Mouse (Mus musculus) left cerebral cortex, adult 9 months (tissue): ENCODE data around the gene Exd1.
A peak's percentile ranks its signal among the peaks of the same experiment; 100 is the strongest.
"Not testable (repeated sequence)": the region's sequence is repeated elsewhere in the genome, so short reads cannot be mapped to it uniquely, and the experiment has no call there.

ENCODE experiments used
- DNase-seq, 2 experiments: peaks; one replicate each; pipeline ENCODE4 v3.0.0; 2022; ENCODE audit warnings: low spot score in 2 of 2

Exd1 gene

GRCm38 (mm10) chr2:119542106-119542505, 5.3 kb downstream of the Exd1 start:
- peak in 1 of 2 experiments; percentile 56 for DNase-seq

- DNase-seq: no peak
Measured at GRCm38 (mm10) chr2:119538802-119539201, 8.6 kb downstream of the Exd1 start.

- DNase-seq: no peak
Measured at GRCm38 (mm10) chr2:119525422-119525821, 22.0 kb downstream of the Exd1 start.

GRCm38 (mm10) chr2:119523836-119524235, 23.6 kb downstream of the Exd1 start:
- DNase-seq: no peak

GRCm38 (mm10) chr2:119520550-119520949, 26.9 kb downstream of the Exd1 start:
- peak in 1 of 2 experiments; percentile 11 for DNase-seq

- no peak for DNase-seq
Measured at GRCm38 (mm10) chr2:119516811-119517210, 30.6 kb downstream of the Exd1 start.

- DNase-seq: no peak
Measured at GRCm38 (mm10) chr2:119514026-119514522, 33.4 kb downstream of the Exd1 start.

GRCm38 (mm10) chr2:119512292-119512691, 35.1 kb downstream of the Exd1 start:
- DNase-seq: no peak

GRCm38 (mm10) chr2:119510856-119511255, 36.6 kb downstream of the Exd1 start:
- DNase-seq: no peak

GRCm38 (mm10) chr2:119508518-119508917, 38.9 kb downstream of the Exd1 start:
- not testable (repeated sequence) for DNase-seq

- DNase-seq: no peak
Measured at GRCm38 (mm10) chr2:119507108-119507507, 40.3 kb downstream of the Exd1 start.

GRCm38 (mm10) chr2:119500965-119501652, 46.3 kb downstream of the Exd1 start:
- DNase-seq: no peak

- DNase-seq: no peak
Measured at GRCm38 (mm10) chr2:119498859-119499258, 48.6 kb downstream of the Exd1 start.

GRCm38 (mm10) chr2:119496082-119496481, 51.3 kb downstream of the Exd1 start:
- DNase-seq: no peak

- DNase-seq: no peak
Measured at GRCm38 (mm10) chr2:119491953-119492352, 55.5 kb downstream of the Exd1 start.

GRCm38 (mm10) chr2:119486488-119486887, 60.9 kb downstream of the Exd1 start:
- no peak for DNase-seq

- DNase-seq: no peak
Measured at GRCm38 (mm10) chr2:119482307-119482706, 65.1 kb downstream of the Exd1 start.

- DNase-seq: no peak
Measured at GRCm38 (mm10) chr2:119478397-119478749, 69.1 kb downstream of the Exd1 start.

- DNase-seq: peak; percentile 96 to 99
Measured at GRCm38 (mm10) chr2:119477571-119478396, 69.6 kb downstream of the Exd1 start, which contains the start of gene Ino80. Gene Ino80 (minus strand): TSS chr2:119477687.

GRCm38 (mm10) chr2:119476621-119477391, 70.6 kb downstream of the Exd1 start:
- peak; percentile 30 to 59 for DNase-seq

- no peak for DNase-seq
Measured at GRCm38 (mm10) chr2:119476166-119476565, 71.3 kb downstream of the Exd1 start.
